Mouse (Mus musculus) frontal cortex, postnatal 25 days (tissue): ENCODE data around the gene Kdelc2.

ENCODE experiments used
- DNase-seq, 2 experiments: peaks; one replicate each; pipeline ENCODE4 v3.0.0; 2022; ENCODE audit warnings: low spot score in 2 of 2

Gene Kdelc2

DNA sequence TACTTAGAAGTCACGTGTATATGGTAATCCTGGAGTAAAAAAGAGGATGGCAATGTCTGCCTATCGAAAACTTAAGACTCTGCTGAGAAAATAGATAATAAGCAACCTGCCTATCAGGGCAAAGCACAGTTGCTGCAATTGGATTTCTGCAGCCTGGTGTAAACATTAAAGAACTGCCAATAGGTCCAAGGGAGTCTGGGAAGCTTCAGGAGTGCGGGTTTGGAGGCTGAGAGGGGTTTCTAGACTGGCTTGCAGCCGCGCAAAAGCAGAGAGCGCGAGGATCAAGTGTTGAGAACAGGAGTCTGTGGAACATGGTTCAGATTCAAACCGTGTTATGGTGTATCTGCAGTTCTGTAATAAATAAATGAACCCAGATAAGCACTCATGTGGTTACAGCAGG is 1.0 kb downstream of the Kdelc2 start:
- DNase-seq, result no peak

DNA sequence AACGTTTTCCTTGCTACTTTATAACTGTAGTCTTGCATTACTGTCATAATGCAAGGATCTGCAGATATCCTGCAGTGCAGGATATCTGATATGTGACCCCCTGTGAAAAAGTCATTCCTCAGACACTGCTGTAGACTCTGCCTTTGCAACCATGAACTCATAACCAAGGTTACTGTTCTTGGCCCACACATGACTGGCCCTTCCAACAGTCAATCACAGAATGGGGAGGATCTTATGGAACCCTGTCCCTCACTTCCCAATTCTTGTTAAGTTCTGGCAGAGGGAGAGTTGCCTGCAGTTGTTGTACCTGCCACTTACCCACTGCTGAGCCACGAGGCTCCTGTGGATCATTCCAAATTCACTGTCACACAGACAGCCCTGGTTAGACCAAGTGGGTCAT is 3.6 kb downstream of the Kdelc2 start:
- no peak for DNase-seq

DNA sequence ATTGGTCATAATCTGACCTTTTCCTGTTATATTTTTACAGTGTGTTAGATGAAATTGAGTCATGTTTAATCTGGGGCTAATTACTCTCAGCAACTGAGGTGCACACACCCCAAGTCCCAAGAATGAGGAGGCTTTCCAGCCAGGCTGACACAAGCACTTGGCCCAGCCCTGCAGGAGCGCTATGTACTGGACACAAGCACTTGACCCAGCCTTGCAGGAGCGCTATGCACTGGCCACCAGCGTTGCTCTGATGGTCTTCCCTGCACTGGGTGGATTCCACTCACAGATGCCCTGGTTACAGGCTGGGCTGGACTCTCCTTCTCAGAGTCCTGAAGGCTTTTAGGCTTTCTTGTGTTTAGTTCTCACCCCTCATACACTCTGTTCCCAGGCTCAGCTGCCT is 5.3 kb downstream of the Kdelc2 start:
- no peak for DNase-seq

DNA sequence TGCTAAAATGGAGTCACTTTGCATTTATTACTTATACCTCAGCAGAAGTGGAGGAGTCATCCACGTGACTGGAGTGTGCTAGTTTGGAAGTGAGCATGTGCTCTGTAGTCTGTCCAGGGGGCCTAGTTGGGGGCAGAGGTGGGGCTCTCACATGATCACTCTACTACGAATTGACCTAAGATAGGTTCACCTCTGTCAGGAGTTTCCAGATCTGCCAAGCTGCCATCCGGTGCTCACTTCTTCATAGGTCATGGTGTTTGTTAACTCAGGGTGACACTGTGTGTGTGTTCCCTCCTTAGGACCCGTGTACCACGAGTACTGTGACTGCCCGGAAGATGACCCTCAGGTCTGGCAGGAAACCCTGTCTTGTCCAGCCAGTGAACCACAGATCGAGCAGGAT is 6.3 kb downstream of the Kdelc2 start:
- no peak for DNase-seq

DNA sequence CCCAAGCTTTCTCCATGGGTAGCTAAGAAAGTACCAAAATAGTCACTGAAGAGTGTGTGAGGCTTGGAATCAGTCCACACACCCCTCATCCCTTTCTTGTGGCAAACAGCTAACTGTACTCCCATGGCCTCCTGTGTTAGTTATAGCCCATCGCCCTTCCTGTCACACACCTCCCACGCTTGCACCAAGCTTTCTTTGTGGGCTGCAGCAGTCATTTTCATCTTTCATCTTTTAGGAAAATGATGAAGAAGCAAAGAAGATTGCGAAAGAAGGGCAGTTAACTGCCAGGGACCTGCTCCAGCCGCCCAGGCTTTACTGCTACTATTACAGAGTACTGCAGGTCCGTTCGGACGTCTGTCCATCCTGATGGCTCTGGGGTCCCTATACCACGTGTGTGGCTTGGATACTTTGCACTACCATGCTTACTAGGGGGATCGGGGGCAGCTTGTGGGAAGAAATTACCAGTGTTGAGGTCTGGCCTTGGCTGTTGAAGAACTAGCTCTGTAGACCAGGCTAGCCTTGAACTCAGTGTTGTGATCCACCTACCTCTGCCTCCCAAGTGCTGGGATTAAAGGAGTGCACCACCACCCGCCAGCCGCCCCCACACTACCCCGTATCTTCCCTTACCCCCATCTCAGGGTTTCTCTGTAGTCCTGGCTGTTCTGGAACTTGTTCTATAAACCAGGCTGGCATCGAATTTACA is 14.0 kb downstream of the Kdelc2 start:
- no peak for DNase-seq

DNA sequence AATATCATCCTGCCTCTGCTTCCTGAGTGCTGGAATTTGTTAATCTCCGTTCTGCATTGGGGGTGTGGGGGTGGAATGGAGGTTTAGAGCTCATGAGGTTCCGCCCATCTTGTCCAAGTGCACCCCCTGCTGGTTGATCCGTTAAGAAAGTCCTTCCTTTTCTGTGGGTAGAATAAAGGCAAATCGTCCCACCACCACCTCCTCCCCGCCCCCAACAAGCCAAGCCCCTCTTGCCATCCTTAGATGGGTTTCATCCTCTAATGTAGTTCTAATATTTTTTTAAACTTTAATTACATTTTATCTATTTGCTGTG is 14.5 kb downstream of the Kdelc2 start:
- peak in 1 of 2 experiments; percentile 25 for DNase-seq

DNA sequence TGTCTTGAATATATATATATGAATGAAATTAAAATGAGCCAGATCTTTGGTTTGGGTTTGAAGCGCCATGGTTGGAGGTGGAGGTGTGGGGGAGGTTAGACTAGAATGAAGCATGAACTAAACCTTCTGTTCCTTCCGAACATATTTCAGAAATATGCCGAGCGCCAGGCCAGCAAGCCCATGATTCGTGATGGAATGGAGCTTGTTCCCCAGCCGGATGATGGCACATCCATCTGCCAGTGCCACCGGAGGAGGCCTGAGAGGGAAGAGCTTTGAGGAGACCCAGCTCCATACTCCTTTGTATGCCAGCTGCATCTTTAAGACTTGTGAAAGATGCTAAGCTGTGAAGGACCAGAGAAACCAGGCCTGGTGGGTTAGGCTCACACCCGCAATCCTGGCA is 15.7 kb downstream of the Kdelc2 start:
- no peak for DNase-seq

DNA sequence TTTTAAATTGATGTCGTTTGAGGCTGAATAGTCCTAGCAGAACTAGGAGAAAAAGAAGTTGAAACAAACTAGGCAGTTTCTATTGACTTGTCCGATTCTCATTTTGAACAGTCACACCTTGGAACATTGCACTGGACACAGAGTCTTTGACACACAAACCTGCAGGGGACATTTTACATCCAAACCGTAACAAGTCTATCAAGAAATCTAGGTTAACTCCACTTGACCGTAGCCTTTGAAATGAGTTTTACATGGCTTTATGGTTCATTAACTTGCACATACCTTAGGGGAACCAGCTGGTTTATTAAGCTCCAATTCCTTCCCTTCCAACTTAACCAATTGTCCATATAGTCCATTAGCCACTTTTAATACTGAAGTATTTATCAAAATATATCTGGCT is 16.9 kb downstream of the Kdelc2 start:
- no peak for DNase-seq

DNA sequence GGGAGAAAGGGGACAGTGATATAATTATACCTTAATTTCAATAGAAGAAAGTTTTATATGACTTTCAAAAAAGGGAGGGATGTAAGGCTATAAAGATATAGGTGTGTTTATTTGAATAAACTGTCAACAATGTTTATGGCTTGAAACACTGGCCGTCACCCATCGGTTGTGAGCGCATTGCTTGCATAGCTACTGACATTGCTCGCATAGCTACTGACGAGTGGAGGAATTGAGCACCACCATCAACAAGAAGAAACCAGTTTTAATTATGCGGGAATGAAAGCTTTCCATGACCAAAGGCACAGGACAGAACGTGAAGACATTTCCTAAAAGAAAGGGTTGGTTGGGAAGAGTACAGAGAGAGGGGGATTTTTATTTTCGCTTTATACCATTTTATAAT is 17.3 kb downstream of the Kdelc2 start:
- no peak for DNase-seq

DNA sequence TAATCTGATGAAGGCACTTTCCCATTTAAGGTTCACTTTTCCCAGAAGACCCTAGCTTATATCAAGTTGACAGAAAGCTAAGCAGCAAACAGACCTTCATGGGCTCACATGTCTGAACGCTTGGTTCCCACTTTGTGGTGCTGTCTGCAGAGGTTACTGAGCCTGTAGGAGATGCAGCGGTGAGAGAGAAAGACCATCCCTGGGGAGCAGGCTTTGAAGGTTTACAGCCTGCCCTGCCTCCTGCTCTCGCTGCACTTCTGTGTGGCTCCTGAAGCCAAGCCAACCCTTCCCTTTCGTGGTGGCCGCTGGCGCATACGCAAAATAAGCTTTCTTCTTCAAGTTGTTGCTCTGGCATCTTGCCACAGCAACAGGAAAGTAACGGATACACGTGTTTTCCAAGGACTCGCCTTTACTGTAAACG is 18.5 kb downstream of the Kdelc2 start, which contains the start of gene 4930550C14Rik:
TSS of gene 4930550C14Rik (plus strand) at position 35 of the 421 bp plus-strand sequence.
- DNase-seq, result no peak

DNA sequence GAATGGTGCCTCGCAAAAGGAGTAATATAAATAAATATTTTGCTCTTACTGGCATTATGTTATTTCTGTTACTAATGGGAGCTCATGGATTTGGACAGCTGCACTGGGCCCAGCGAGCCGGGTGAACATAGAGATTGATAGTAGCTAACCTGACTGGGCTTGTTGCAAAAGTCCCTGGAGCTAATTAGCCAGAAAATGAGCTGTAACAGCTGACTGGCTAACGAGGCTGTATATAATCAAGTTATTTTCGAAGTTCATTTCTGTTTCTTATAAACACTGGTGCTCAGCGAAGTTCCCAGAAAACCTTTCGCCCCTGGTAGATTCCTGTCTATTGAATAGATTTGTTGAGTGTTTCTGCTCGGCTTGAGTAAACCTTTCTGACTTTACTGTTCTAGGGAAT is 19.2 kb downstream of the Kdelc2 start:
- DNase-seq, result no peak

DNA sequence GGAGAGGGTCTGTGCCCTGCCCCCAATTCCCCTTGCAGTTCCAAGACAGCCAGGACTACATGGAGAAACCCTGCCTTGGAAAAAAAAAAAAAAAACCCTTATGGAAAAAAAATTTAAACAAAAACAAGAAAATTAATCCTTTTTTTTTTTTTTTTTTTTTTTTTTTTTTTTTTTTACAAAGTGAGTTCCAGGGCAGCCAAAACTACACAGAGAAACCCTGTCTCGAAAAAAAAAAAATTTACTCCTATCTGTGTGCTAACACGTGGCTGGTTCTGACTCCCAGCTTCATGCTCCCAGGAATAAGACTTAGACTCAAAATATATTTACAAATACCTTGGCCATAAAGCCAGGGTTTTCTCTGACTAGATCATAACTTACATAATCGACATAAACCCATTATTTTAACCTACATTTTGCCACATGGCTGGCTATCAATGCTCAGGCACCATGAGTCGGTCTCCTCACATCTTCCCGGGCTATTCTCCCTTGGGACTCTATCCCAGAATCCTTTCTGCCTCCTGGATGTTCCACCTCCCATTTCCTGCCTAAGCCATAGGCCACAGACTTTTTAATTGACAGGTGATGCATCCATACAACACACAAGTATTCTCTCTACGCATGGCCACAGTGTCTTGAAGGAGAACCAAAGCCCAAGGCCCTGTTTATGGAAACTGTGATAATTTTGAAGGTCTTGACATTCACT is 20.4 kb downstream of the Kdelc2 start:
- no peak for DNase-seq

DNA sequence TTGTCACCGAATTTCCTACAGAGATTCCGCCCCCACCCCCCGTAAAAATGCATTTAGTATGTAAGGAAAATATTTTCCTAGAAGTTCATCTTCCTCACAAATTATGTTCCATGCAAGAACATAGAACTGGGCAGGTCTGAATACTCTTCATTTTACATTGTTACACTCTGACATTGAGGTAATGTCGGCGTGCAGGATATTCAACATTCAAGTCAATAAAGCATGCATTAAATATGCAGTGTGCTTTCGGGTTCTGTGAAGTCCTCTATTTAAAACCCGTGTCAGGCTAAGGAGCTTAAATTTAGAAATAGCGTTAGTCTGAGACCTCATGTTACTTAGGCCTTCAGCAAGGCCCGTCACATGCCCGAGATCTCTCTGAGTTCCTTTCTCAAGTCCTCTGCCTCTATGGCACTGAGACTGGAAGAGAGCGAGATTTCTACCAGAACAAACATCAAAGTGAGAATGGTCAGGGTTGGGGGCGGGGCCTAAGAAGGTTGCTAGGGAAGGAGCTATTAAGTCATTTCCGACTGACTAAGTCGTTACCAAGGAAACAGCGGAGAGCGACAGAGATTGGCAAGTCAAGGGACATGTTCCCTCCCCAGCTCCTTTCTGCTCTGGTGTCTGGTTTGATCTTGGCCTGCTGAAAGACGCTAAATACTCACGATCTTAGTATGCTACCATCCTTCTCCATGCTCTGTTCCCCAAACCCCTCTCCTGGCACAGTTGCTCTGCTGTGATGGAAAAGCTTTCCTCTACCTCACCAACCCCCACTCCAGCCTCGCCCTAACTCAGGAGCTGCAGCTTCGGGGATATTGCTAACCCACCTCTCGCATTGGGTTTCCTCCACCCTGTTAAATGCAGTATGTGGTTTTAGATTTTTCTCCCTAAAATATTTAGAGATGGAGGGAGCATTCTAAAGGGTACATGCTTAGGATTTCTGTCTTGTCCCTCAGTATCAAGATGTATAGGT is 21.2 kb downstream of the Kdelc2 start:
- DNase-seq, result peak; percentile 29 to 39

DNA sequence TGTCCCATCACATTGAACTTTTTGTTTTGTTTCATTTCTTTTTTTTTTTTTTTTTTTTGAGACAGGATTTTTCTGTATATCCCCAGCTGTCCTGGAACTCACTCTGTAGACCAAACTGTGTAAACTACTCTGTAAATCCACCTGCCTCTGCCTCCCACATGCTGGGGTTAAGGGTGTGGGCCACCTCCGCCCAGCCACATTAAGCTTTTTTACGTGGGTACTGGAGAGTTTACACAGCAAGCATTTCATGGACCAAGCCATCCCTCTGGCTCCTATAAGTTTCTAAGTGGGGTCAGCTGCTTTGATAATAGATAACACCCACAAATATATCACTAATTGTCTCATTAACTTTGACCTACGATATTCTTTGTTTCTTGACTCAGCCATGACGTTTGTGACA is 24.7 kb downstream of the Kdelc2 start:
- no peak for DNase-seq

DNA sequence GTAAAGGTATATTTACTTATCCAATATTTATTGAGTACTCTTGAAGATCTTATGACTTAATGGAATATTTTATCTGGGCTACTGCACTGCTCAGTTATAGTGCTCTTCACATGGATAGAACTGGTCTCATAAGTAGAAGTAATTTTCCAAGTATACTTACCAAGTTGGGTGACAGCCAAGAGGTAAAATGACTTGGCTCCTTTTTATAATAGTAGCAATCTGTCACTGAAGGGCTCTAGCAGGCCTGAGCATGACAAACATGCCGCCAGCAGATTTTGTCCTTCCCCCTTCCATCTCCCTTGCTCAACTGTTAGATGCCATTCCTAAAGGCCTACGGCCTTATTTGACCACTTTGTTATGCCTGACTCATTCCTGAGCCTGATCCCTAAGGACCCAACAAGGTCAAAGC is 25.1 kb downstream of the Kdelc2 start:
- DNase-seq, result no peak

DNA sequence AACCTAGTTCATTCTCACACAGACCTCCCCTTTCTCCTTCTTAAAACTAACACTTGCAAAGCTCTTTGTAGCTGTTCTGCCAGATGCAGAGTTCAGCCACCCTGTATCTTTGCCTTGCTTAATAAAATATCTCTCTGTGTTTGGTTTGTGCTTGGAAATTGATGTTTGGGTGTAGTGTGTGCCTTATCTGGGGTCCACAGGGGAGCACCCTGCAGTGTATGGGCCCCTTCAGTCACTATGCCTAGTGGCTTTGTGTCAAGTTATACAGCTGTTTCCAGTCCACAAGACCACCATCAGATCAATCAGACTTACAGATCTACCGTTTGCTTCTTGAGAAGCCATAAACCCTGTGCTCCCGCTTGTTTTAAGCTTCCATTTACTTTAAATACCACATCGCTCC is 25.6 kb downstream of the Kdelc2 start:
- DNase-seq, result no peak

DNA sequence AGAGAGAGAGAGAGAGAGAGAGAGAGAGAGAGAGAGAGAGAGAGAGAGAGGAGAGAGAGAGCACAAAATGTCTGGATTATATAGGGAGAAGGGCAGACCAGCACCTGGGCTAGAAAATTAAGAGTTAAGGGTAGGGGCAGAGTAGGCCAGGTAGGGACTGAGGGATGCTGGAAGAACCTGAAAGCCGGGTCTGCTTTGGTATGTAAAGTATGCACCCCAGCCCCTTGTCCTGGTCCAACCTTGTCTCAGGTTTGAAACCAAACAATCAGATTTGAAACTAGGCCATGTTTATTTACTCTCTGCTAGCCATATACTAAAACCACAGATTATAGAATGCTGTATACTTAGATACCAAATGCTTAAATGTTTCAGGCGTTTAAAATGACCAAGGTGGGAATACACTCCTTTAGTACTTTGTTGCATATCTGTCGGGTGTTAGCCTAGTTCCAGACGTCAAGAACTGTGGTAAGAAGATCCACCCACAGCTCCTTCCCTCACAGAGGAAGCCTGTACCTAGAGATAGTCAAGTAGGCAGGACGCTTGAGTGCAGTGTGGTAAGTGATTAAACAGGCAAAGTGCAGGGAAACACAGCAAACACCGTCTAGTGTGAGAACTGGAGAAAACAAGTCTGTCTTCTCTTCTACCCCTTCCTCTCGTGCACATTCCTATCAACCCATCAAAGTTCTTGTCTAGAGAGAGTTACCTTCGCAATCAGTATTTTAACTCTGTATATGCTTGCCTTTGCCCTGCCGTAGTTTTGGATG is 38.5 kb downstream of the Kdelc2 start:
- no peak for DNase-seq

DNA sequence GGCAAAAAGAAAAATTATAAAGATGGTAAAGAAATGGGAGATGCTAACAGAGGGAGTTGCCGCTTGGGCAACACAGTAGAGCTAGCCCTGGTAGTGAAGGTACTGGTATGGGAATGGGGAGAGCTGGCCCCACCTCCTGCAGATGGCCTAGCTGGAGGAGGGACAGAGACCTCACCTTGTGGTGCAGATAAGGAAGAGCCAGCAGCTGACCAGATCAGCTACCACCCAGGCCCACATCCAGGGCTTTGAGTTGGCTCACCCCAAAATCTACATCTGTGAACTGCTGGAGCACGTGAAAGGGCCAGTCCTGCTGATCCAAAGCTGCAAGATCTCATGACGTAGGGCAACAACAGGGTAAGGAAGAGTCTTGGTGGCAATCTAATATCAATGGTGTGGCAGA is 42.9 kb downstream of the Kdelc2 start:
- DNase-seq, result no peak

DNA sequence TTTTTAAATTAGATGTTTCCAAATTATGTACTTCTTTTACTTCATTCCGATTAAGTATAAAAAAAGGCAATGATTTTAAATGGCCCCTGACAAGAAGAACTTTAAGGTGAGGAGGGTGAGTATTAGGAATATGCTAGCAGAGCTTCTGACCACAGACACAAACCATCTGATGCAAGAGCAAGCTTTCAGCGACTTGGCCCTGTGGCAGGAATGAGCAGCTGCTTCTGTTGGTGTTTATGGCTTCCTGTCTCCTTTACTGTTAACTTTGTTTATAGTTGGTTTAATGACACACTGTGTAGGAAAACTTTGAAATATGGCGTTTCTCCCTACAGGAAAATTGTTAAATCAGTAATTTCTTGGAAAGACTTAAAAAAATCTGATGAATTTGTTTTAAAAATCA is 43.8 kb downstream of the Kdelc2 start:
- DNase-seq, result no peak

DNA sequence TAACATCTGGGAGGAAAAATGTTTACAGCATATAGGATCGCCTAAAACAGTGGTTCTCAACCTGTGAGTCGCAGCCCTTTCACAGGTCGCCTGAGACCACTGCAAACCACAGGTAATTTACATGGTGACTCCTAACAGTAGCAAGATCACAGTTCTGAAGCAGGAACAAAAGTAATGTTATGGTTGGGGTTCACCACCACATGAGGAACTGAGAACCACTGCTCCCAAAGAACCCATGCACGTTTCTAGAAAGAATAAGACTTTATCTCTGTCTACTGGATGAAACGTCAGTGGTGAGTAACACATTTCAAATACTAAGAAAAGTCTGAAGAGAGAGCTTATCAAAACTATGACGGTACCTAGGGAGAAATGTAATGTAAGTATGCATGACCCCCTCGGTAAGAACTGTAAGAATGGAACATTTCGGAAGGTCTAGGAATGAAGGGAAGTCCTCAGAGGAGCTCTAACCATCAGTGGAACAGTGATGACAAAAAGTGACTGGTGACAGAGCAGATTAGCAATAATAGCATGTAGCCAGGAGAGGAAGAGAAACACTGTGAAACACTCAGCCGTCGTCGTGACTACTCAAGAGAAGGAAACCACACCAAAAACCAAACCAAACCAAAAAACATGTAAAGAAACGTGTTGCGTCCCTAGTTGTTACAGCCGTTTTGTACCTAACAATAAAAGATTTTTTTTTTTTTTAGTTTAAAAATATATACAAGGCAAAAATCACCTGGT is 52.2 kb downstream of the Kdelc2 start:
- DNase-seq, result no peak

DNA sequence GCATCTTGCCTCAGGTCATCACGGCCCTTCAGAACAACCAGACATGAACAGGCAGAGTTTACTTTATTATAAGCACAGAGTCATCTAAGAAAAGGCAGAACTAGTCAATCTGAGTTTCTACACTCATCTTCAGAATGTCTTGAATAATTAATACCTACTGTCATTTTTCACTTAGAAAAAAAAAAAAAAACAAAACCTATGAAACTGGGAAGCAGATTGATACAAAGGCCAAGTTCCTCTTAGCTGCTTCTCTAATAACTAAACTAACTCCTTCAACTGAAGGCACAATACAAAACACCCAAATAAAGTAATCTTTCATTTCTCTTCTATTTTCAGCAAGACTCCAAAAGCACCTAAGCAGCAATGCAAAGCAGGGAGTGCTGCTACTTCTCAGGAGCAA is 66.8 kb downstream of the Kdelc2 start:
- DNase-seq, result no peak
